Comparison of ENCODE assay signal across 9 mouse cellular contexts in genomic region chr9:79872598-79872997, GRCm38 (mm10).
DNase-seq lines count a peak whose midpoint lies in the region; ATAC-seq and TF ChIP-seq lines count a peak whose summit lies in the region.
"Had no signal": no experiment of that assay in that cellular context is flagged by ENCODE, and none has a peak within 500 bp of the region (broad histone marks: within the 10 kb centered on the region; RNA-seq: fewer than 3 reads in every experiment).

No protein-coding gene starts in this region.

- DNase-seq in hindbrain, embryonic 10.5 days (ENCODE audit: low spot score) = peak; percentile 11
- no peak for DNase-seq in lung, postnatal 25 days (ENCODE audit: low spot score)
- DNase-seq in heart, postnatal 0 days (ENCODE audit: low spot score) = no peak
- peak; percentile 32 for DNase-seq in lung, postnatal 10 days
- DNase-seq: adrenal gland, postnatal 10 days had no signal

- no peak for ATAC-seq in hindbrain, embryonic 12.5 days (ENCODE audit: low FRiP score)
- ATAC-seq in lung, embryonic 16.5 days (ENCODE audit: low read depth) = no peak
- peak; percentile 62 for ATAC-seq in heart, postnatal 0 days (ENCODE audit: insufficient read depth, low read depth)
- no peak for ATAC-seq in cerebellum, adult (ENCODE audit: insufficient number of reproducible peaks, low FRiP score, low TSS enrichment)

- 0 out of 2 replicates have a peak, but pooled peaks have one; percentile 38 for TF ChIP-seq EP300 in heart, postnatal 0 days (IDR thresholded peaks at IDR 0.05; ENCODE audit: low read depth)

- H3K27me3 ChIP-seq in hindbrain, embryonic 10.5 days (ENCODE audit: insufficient read depth, poor library complexity, severe bottlenecking) = no peaks in the 10 kb centered on the region
- H3K27me3 ChIP-seq in hindbrain, embryonic 12.5 days = no peaks in the 10 kb centered on the region
- no peaks in the 10 kb centered on the region for H3K27me3 ChIP-seq in lung, embryonic 16.5 days (ENCODE audit: control insufficient read depth, insufficient read depth, low read depth, low read length)
- H3K27me3 ChIP-seq in heart, postnatal 0 days (ENCODE audit: control insufficient read depth, insufficient read depth, low read length) = no peaks in the 10 kb centered on the region
- H3K27me3 ChIP-seq: CH12.LX had no signal

- H3K36me3 ChIP-seq in hindbrain, embryonic 10.5 days = no peaks in the 10 kb centered on the region
- no peaks in the 10 kb centered on the region for H3K36me3 ChIP-seq in hindbrain, embryonic 12.5 days
- H3K36me3 ChIP-seq in lung, embryonic 16.5 days (ENCODE audit: control insufficient read depth, insufficient read depth, low read length) = no peaks in the 10 kb centered on the region
- 0 out of 2 replicates have a peak, but pooled peaks cover 3% of the 10 kb centered on the region for H3K36me3 ChIP-seq in heart, postnatal 0 days (replicated peaks; ENCODE audit: control insufficient read depth, insufficient read depth, low read length)

- H3K4me3 ChIP-seq in hindbrain, embryonic 10.5 days = no peak overlapping the region
- H3K4me3 ChIP-seq in hindbrain, embryonic 12.5 days = no peak overlapping the region
- H3K4me3 ChIP-seq in lung, embryonic 16.5 days (ENCODE audit: low read length) = no peak overlapping the region
- H3K4me3 ChIP-seq in heart, postnatal 0 days (ENCODE audit: low read depth, low read length) = no peak overlapping the region

- H3K4me2 ChIP-seq in hindbrain, embryonic 12.5 days (replicated peaks) = no peak overlapping the region
- no peak overlapping the region for H3K4me2 ChIP-seq in lung, embryonic 16.5 days (ENCODE audit: low read depth, low read length)
- H3K4me2 ChIP-seq in heart, postnatal 0 days (ENCODE audit: low read depth, low read length) = no peak overlapping the region

- TF ChIP-seq CTCF in heart, postnatal 0 days (IDR thresholded peaks at IDR 0.05; ENCODE audit: low read depth) = no peak

- peak overlapping the region; percentile 59; the same call in 1 of the 2 replicates for H3K27ac ChIP-seq in hindbrain, embryonic 10.5 days
- no peak overlapping the region; the same call in 1 of the 2 replicates for H3K27ac ChIP-seq in hindbrain, embryonic 12.5 days
- peak overlapping the region; percentile 3; the same call in 1 of the 2 replicates for H3K27ac ChIP-seq in lung, embryonic 16.5 days (ENCODE audit: low read length)
- H3K27ac ChIP-seq in heart, postnatal 0 days (ENCODE audit: low read depth) = peak overlapping the region; percentile 47; the same call in 1 of the 2 replicates

- H3K4me1 ChIP-seq in hindbrain, embryonic 10.5 days (replicated peaks) = peaks cover 41% of the 10 kb centered on the region
- H3K4me1 ChIP-seq in hindbrain, embryonic 12.5 days = peaks cover 13% of the 10 kb centered on the region
- H3K4me1 ChIP-seq in lung, embryonic 16.5 days (replicated peaks; ENCODE audit: control insufficient read depth, insufficient read depth, low read length) = peaks cover 20% of the 10 kb centered on the region
- H3K4me1 ChIP-seq in heart, postnatal 0 days (ENCODE audit: control insufficient read depth, insufficient read depth) = peaks cover 14% of the 10 kb centered on the region

- H3K9ac ChIP-seq in hindbrain, embryonic 12.5 days = no peak overlapping the region
- H3K9ac ChIP-seq in lung, embryonic 16.5 days (ENCODE audit: low read length) = no peak overlapping the region
- no peak overlapping the region for H3K9ac ChIP-seq in heart, postnatal 0 days (replicated peaks; ENCODE audit: low read depth, low read length)

- H3K9me3 ChIP-seq in hindbrain, embryonic 10.5 days = no peaks in the 10 kb centered on the region
- H3K9me3 ChIP-seq in hindbrain, embryonic 12.5 days (replicated peaks) = no peaks in the 10 kb centered on the region
- H3K9me3 ChIP-seq in lung, embryonic 16.5 days (ENCODE audit: control insufficient read depth, low read length) = no peaks in the 10 kb centered on the region
- no peaks in the 10 kb centered on the region for H3K9me3 ChIP-seq in heart, postnatal 0 days (replicated peaks; ENCODE audit: control insufficient read depth, low read length)

- 21% methylated on average over 2 of the region's 2 CpGs for WGBS in hindbrain, embryonic 10.5 days
- 16% methylated on average over 2 of the region's 2 CpGs for WGBS in hindbrain, embryonic 12.5 days
- WGBS in lung, embryonic 16.5 days = 42% methylated on average over 2 of the region's 2 CpGs
- WGBS in heart, postnatal 0 days = 42% methylated on average over 2 of the region's 2 CpGs

Comparison
In these comparisons a context has a peak if more than half of its experiments do, and no peak if none do; other contexts are left out.
1. DNase-seq: peak in hindbrain, embryonic 10.5 days (single experiment) and lung, postnatal 10 days (single experiment); none in lung, postnatal 25 days (single experiment) and heart, postnatal 0 days (single experiment).